Mouse (Mus musculus) hindbrain, embryonic 13.5 days (tissue): ENCODE measurements at regions not wholly inside any gene's neighbourhood (a gene's known extent, or its start where the extent isn't known, plus 50 kb on each side); places are given as distances from the start of the nearest gene placed in this dataset.

ENCODE experiments used
- ATAC-seq: fragments of 200-750 bp; cut with Nextera tagmentation; 2 replicates; pipeline ENCODE4 v1.8.0; 2017; ENCODE audit warnings: moderate TSS enrichment; ENCODE audit not compliant: low FRiP score
- H3K27ac ChIP-seq: fragments of 300-500 bp; sonication (generic); 2 replicates; pipeline ENCODE4 v1.5.1; 2015; ENCODE audit warnings: inconsistent platforms, mild to moderate bottlenecking, moderate library complexity
- H3K27me3 ChIP-seq: fragments of 300-500 bp; sonication (generic); 2 replicates; pipeline ENCODE4 v1.6.1; 2015; ENCODE audit warnings: mild to moderate bottlenecking, inconsistent platforms
- H3K36me3 ChIP-seq: fragments of 300-500 bp; sonication (generic); 2 replicates; pipeline ENCODE4 v1.6.1; 2015; ENCODE audit warnings: mild to moderate bottlenecking, inconsistent platforms
- H3K4me1 ChIP-seq: fragments of 300-500 bp; sonication (generic); replicated peaks from 2 replicates; pipeline ENCODE4 v1.6.1; 2015; ENCODE audit warnings: inconsistent platforms
- H3K4me2 ChIP-seq: fragments of 300-500 bp; sonication (generic); 2 replicates; pipeline ENCODE4 v1.6.1; 2015; ENCODE audit warnings: inconsistent platforms, mild to moderate bottlenecking, moderate library complexity
- H3K4me3 ChIP-seq: fragments of 300-500 bp; sonication (generic); 2 replicates; pipeline ENCODE4 v1.5.1; 2015; ENCODE audit warnings: mild to moderate bottlenecking, inconsistent platforms
- H3K9ac ChIP-seq: fragments of 300-500 bp; sonication (generic); 2 replicates; pipeline ENCODE4 v1.6.1; 2015; ENCODE audit warnings: mild to moderate bottlenecking, inconsistent platforms
- H3K9me3 ChIP-seq: fragments of 300-500 bp; sonication (generic); 2 replicates; pipeline ENCODE4 v1.6.1; 2016; ENCODE audit warnings: inconsistent platforms
- WGBS: fragments of 180-500 bp; shearing (Covaris S2); methylation state at CpG from one replicate; pipeline ENCODE4 v1.1.7; 2015; 5-methylcytosine and 5-hydroxymethylcytosine counted together

DNA sequence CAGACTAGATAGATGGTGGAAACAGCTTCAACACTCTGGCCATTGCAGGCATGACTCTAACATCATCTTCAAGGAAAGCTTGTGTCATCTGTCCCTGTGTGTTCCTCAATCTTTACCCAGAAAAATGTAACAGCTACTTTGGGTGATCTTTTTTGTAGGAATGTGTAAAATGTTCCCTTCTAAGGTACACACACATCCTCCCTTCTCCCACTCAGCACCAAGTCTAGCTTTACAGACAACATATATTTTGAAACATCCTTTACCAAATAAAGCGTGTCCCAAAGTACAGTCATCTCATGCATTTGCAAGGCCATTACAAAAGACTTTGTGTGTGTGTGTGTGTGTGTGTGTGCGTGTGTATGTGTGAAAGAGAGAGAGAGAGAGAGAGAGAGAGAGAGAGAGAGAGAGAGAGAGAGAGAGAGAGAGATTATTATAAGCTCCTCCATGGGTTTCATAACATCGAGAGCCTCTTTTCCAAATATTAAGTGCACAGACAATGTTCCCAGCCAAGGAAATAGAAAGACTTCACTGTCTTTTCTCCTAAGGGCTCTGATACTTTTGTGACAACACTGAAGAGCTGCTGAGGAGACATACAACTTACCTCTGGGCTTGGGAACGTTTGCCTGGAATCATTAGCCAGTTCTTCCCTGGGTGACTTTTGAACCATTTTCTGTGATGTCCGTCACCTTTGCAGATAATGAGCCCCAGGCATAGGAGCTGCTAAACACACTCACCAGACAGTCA lies 164.0 kb downstream of the Fzd1 start:
- Histone ChIP-seq H3K27me3 (no peaks in the 10 kb centered on the region), H3K9me3 (no peaks in the 10 kb centered on the region), H3K4me3 (no peak overlapping the region), H3K36me3 (no peaks in the 10 kb centered on the region), H3K27ac (no peak overlapping the region), H3K4me1 (no peaks in the 10 kb centered on the region), H3K9ac (no peak overlapping the region), H3K4me2 (no peak overlapping the region)
- no peak for ATAC-seq
- 84% methylated on average over 5 of the region's 5 CpGs for WGBS

DNA sequence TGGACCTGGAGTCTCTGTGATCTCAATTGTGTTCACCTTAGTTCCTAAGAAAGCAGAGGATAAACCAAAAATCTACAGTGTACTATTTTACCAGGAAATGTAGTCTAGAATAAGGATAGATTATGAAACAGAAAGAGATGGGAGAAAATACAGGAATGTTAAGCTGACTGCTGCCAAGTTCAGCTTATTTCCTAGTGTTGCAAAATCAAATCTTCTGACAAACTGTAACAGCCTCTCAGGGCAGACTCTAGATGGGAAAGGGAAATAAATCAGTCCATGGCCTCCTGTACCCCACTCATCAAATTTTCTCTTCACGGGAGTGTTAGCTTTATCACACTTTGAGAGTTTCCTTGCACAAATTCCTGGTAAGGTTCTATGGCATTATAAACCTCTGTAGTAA lies 166.1 kb downstream of the Fzd1 start:
- Histone ChIP-seq H3K36me3 (no peaks in the 10 kb centered on the region), H3K9ac (no peak overlapping the region), H3K27ac (no peak overlapping the region), H3K4me1 (no peaks in the 10 kb centered on the region), H3K9me3 (no peaks in the 10 kb centered on the region), H3K27me3 (no peaks in the 10 kb centered on the region), H3K4me2 (no peak overlapping the region), H3K4me3 (no peak overlapping the region)
- ATAC-seq: no peak
- 86% methylated on average over 1 of the region's 1 CpGs for WGBS

DNA sequence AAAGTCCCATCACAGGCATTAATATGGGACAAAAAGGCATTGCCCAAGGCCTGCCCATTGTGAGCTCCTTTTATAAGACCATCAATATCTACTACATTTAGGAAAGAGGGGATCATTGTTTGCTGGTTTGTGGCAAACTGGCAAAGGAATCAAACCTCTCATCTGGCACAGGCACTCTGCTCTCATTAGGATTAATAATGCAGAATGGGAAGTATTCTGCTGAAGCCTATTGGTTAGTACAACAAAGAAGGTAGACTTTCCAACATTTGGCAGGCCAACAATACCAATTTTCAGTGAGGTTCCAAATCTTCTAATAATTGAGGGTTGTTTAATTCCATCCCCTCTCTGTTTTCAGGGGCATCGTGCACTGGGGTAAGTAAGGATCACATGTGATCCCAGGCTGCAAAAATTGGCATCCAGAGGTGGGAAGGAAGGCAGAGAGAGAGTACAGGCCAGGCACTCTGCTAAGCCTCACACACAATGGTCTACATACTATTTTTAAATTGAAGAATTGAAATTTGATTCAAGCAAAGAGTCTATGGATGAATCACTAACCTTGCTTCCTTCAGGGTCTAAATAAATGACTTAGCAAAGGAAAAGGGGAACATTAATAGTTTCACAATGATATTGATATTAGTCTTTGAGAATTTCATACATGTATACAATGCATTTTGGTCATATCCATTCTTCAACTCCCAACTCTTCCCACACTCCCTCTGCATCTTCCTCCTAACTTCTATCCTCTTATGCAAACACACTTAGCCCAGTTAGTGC lies 174.9 kb downstream of the Fzd1 start:
- Histone ChIP-seq H3K36me3 (no peaks in the 10 kb centered on the region), H3K4me2 (no peak overlapping the region), H3K4me1 (no peaks in the 10 kb centered on the region), H3K27me3 (no peaks in the 10 kb centered on the region), H3K27ac (no peak overlapping the region), H3K4me3 (no peak overlapping the region), H3K9ac (no peak overlapping the region), H3K9me3 (no peaks in the 10 kb centered on the region)
- 93% methylated on average over 1 of the region's 1 CpGs for WGBS
- no peak for ATAC-seq

DNA sequence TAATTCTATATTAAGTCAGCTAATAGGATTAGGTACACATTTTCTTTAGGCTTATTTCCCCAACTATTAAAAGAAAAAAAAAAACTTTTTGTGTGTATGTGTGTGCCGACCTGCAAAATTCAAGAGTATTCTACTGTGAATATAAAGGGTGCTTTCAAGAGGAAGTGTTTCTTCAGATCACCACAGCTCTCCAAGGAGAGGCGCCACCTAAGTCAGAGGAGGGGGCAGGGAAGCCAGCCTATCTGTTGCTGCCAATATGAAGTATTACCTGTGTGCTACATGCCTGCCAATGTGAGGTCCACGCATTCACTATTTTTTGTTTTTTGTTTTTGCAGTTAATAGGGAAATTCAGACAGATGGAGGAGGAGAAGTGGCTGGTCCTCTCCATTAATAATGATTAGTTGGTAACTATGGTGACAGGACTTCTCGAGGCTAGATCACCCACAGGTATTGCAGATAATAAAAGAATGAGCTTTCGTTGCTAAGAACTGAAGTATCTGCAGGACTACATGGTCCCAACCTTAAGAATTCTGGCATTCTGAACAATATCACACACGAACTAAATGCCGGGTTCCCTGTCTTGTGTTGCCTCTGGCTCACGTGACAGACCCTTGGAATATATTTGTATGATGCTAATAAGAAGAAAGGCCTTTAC lies 177.5 kb downstream of the Fzd1 start:
- Histone ChIP-seq H3K4me2 (no peak overlapping the region), H3K36me3 (no peaks in the 10 kb centered on the region), H3K27ac (no peak overlapping the region), H3K9me3 (no peaks in the 10 kb centered on the region), H3K4me1 (no peaks in the 10 kb centered on the region), H3K9ac (no peak overlapping the region), H3K27me3 (no peaks in the 10 kb centered on the region), H3K4me3 (no peak overlapping the region)
- no peak for ATAC-seq
- 76% methylated on average over 8 of the region's 8 CpGs for WGBS

DNA sequence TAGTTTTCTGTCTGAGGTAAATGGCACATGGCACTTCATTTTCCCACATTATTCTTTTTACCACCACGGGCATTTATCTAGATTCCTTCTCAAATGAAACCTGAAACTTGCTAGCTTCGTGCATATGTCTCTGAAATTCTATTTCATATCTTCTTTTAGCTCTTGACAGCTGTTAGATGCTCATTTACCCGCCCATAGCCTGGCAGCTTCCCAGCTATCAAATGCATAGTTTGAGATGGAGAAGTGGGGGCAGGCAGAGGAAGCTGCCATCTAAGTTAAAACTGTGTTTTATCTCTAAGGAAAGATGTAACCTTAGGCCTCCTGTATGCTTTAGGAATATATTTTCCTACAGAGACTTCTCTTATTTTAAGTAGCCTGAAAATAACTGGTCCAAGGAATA lies 179.0 kb downstream of the Fzd1 start:
- Histone ChIP-seq H3K9ac (no peak overlapping the region), H3K27ac (no peak overlapping the region), H3K27me3 (no peaks in the 10 kb centered on the region), H3K36me3 (no peaks in the 10 kb centered on the region), H3K4me2 (no peak overlapping the region), H3K4me1 (no peaks in the 10 kb centered on the region), H3K9me3 (no peaks in the 10 kb centered on the region), H3K4me3 (no peak overlapping the region)
- no peak for ATAC-seq
- 80% methylated on average over 3 of the region's 3 CpGs for WGBS

DNA sequence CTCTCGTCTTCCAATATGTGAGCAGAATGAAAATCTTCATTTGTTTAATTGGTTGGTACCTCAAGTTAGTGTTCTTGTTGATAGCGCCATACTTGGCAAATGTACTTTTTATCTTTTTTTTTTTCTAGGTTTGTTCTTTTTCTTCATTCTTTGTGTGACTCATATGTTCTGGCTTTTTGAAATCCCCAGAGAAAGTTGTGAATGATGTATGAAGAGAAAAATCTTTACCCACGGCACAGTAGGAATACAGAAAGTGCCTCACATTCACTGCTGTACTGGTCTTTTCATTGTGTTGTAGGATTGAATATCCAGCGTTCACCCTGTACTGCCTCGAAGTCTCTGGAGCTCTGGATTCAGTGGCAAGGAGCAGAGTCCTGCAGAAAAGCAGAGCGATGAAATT lies 180.7 kb downstream of the Fzd1 start:
- Histone ChIP-seq H3K9ac (no peak overlapping the region), H3K27me3 (no peaks in the 10 kb centered on the region), H3K4me3 (no peak overlapping the region), H3K4me2 (no peak overlapping the region), H3K9me3 (no peaks in the 10 kb centered on the region), H3K27ac (no peak overlapping the region), H3K4me1 (no peaks in the 10 kb centered on the region), H3K36me3 (no peaks in the 10 kb centered on the region)
- no peak for ATAC-seq
- 89% methylated on average over 6 of the region's 6 CpGs for WGBS

DNA sequence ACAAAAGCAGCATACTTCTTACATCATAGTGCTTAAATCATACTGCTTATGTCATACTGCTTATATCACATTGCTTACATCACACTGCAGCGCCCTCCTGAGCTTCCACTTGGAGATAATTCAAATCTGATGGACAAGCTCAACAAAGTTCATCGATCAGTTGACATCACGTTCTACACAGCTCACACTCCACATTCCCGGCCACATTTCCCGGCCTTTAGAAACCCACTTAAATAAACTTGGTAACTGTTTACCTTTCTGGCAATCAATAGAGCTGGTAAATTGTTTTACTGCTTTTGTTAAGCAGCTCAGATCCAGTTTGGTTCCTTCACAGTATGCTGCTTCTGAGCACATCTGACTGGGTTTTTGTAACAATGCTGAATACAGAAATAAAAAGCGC lies 194.0 kb downstream of the Fzd1 start:
- ATAC-seq: no peak
- Histone ChIP-seq H3K27me3 (no peaks in the 10 kb centered on the region; the same call in 1 of the 2 replicates), H3K36me3 (no peaks in the 10 kb centered on the region), H3K4me2 (no peak overlapping the region), H3K9me3 (peaks cover 1% of the 10 kb centered on the region; the same call in 1 of the 2 replicates), H3K9ac (no peak overlapping the region), H3K4me3 (no peak overlapping the region), H3K4me1 (no peaks in the 10 kb centered on the region), H3K27ac (no peak overlapping the region)
- WGBS: 79% methylated on average over 6 of the region's 6 CpGs

DNA sequence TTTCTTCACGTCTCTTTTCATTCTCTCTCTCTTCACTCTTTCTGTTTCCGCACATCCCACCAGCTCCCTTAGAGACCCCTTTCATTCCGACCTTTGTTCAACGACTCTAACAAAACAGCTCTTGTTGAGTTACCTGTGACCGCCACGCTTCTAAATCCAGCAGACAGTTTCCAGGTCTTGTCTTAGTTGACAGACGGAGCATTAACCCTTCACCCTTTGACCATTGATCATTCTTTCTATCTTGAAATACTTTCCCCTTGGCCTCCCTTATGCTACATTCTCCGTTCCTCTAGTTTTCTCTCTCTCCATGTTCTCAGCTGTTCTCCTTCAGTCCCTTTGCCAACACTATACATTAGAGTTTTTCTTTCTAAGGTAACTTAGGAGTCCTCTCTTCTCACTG lies 196.2 kb downstream of the Fzd1 start:
- Histone ChIP-seq H3K27me3 (no peaks in the 10 kb centered on the region; the same call in 1 of the 2 replicates), H3K36me3 (no peaks in the 10 kb centered on the region), H3K4me3 (no peak overlapping the region), H3K9me3 (peaks cover 7% of the 10 kb centered on the region; the same call in 1 of the 2 replicates), H3K9ac (no peak overlapping the region), H3K4me1 (no peaks in the 10 kb centered on the region), H3K27ac (no peak overlapping the region), H3K4me2 (no peak overlapping the region)
- WGBS: 57% methylated on average over 8 of the region's 8 CpGs
- no peak for ATAC-seq

DNA sequence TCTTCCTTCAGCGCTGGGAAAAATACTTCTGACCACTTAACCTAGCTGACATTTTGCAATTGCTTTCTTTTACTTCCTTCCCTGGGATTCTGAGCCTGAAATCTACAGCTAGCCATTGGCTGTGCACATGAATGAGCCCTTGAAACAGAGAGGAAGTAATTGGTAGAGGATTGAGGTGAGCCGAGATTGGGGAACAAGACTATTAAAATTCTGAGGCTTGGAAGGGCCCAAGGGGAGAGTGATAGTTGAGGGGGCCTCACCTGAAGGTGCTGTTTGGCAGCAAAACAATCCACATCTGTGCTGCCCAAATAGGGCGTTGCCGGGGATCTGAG lies 196.7 kb downstream of the Fzd1 start:
- H3K4me3 ChIP-seq: no peak overlapping the region
- peaks cover 7% of the 10 kb centered on the region; the same call in 1 of the 2 replicates for H3K9me3 ChIP-seq
- H3K9ac ChIP-seq: no peak overlapping the region
- H3K4me1 ChIP-seq: no peaks in the 10 kb centered on the region
- 82% methylated on average over 4 of the region's 4 CpGs for WGBS
- no peak overlapping the region for H3K27ac ChIP-seq
- H3K36me3 ChIP-seq: no peaks in the 10 kb centered on the region
- H3K4me2 ChIP-seq: no peak overlapping the region
- ATAC-seq: no peak
- H3K27me3 ChIP-seq: no peaks in the 10 kb centered on the region; the same call in 1 of the 2 replicates

DNA sequence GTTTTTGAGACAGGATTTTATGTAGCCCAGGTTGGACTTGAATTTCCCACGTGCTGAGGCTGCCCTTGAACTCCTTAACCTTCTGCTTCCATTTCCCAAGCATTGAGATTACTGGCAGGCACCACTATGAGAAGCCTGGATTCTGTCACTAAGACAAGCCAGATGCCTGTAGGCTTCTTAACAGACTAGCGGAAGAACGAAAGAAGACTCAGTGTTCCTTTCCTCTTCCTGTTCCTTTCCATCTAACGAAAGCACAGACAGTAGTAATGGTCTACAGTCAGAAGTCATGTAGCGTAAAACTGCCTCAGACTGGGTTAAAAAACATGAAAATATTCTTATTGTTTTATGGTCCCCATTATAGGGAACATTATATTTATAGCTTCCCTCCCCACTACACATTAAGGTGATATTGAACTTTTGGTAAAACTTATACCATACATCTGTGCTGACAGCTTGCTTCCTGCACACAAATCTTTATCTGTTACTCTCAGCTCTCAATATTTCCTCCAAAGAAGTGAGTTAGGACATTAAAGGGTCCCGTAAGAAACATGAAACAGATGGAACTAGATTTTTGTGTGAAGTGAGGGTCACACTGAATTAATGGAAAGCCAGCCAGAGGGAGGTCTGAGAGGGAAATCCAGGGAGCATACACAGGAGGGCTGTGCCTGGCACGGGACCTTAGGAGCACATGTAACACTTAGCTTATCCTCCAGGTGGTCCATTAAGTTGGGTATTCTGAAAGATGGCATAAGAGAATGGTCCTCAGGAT lies 197.3 kb downstream of the Fzd1 start:
- WGBS: 87% methylated on average over 7 of the region's 7 CpGs
- H3K9ac ChIP-seq: no peak overlapping the region
- no peak overlapping the region for H3K27ac ChIP-seq
- no peak overlapping the region for H3K4me3 ChIP-seq
- no peak for ATAC-seq
- no peaks in the 10 kb centered on the region for H3K4me1 ChIP-seq
- H3K9me3 ChIP-seq: peaks cover 7% of the 10 kb centered on the region; the same call in 1 of the 2 replicates
- no peaks in the 10 kb centered on the region; the same call in 1 of the 2 replicates for H3K27me3 ChIP-seq
- no peaks in the 10 kb centered on the region for H3K36me3 ChIP-seq
- H3K4me2 ChIP-seq: no peak overlapping the region

DNA sequence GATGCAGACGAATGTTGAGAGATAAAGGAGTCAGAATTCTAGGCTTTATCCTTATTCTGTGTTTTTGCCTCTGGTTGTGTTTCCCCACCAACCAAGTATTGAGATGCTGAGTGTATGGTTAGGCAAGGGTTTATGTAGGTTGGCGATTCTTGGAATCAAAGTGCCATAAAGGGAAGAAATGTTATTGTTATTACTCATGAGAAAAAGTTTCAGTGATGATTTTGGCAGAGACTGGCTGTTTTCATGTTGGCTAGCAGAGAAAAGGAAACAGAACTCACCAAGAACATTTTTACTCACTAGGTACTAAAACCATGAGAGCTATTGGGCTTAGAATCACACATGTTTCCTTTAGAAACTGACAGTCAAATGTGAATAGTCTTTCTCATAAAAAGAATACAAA lies 202.9 kb downstream of the Fzd1 start:
- Histone ChIP-seq H3K36me3 (no peaks in the 10 kb centered on the region), H3K4me2 (no peak overlapping the region), H3K4me3 (no peak overlapping the region), H3K27ac (no peak overlapping the region), H3K4me1 (no peaks in the 10 kb centered on the region), H3K9ac (no peak overlapping the region), H3K27me3 (no peaks in the 10 kb centered on the region), H3K9me3 (peaks cover 7% of the 10 kb centered on the region; the same call in 1 of the 2 replicates)
- 68% methylated on average over 2 of the region's 2 CpGs for WGBS
- ATAC-seq: no peak

DNA sequence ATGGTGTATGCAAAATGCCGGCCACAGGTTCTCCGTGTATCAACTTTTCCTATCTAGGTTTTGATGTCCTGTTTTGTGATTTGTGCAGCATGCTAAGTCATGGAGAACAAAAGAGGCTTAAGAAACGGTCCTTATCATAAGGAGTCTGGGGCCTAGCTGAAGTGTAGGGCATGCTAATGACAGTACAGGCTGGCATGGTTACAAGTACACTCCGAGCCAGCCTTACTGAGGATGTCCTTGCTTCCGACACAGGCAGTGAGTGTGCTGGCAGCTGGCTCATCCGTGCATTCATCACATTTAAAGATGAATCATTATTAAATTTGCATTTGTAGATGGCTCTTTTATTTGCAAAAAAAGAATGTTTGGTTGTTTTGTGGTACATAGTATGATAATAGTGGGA lies 219.3 kb downstream of the Fzd1 start:
- Histone ChIP-seq H3K27me3 (no peaks in the 10 kb centered on the region), H3K36me3 (no peaks in the 10 kb centered on the region), H3K9me3 (no peaks in the 10 kb centered on the region), H3K4me3 (no peak overlapping the region), H3K9ac (no peak overlapping the region), H3K27ac (no peak overlapping the region), H3K4me2 (no peak overlapping the region), H3K4me1 (no peaks in the 10 kb centered on the region)
- WGBS: 51% methylated on average over 6 of the region's 6 CpGs
- peak; percentile 77; the same call in 1 of the 2 replicates for ATAC-seq
